Mouse (Mus musculus) heart, postnatal 36 days (tissue): ENCODE measurements at regions not wholly inside any gene's neighbourhood (a gene's known extent, or its start where the extent isn't known, plus 50 kb on each side); places are given as distances from the start of the nearest gene placed in this dataset.

Experiments used
- DNase-seq, 2 experiments: peaks; one replicate each; pipeline ENCODE4 v3.0.0; 2021 to 2022
- intact Hi-C: fragments of 180-260 bp; cut with DNase I; formaldehyde crosslinking; loops from one replicate; pipeline ENCODE4 v1.15.1; 2025

DNA sequence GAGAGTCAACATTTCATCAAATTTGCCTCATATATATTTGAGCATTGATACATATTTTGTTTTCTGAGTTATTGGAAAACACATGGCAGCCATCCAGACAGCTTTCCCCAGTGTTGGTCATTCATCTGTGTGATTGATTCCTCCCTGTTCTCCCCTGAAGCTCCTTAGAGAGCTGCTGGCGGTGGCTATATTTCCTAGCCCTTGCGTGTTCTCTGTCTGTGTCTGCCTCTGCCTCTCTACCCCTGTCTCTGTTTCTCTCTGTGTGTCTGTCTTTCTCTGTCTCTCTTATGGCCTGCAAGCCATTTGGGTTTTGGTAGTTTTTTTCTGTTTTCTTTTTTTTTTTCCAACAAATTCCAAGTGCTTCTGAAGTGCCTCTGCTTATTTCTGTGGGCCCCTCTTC lies 66.7 kb upstream of the Rbms1 start:
- no peak for DNase-seq
- intact Hi-C loops = no loop called here

DNA sequence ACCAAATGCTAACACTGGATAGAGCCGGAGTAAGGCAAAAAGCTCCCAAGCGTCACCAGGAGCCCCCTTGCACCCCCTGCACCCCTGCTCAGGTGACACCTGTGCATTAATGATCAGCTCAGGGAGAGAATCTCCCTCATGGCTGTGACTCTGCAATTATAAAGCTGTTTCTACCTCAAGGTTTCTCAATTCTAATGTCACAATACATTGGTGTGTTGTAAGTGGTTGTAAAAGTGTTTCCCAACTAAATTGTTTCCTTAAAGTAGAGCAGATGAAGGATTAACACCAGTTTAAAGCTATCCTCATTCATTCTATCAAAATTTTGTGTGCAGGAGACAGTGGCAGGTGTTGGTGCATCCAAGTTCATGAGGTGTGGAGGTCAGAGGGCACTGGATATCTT lies 65.6 kb upstream of the Rbms1 start:
- DNase-seq = no peak
- intact Hi-C loops = no loop called here

DNA sequence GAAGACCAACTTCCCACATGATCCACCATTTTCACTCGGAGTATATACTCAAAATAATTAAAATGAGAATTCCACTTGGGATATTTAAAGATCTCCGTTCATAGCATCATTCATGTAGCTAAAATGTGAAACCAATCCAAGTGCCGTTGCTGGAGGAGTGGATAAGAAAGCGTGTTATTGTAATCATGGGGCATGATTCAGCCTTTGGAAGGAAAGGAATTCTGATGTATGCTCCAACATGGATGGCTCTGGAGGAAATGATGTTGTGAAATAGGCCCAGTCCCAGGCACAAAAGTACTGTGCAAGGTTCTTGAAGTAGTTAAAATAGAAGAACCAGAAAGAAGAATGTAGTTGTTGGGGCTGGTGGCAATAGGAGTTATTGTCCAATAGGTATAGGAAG lies 64.7 kb upstream of the Rbms1 start:
- no peak for DNase-seq
- intact Hi-C loops = no loop called here

DNA sequence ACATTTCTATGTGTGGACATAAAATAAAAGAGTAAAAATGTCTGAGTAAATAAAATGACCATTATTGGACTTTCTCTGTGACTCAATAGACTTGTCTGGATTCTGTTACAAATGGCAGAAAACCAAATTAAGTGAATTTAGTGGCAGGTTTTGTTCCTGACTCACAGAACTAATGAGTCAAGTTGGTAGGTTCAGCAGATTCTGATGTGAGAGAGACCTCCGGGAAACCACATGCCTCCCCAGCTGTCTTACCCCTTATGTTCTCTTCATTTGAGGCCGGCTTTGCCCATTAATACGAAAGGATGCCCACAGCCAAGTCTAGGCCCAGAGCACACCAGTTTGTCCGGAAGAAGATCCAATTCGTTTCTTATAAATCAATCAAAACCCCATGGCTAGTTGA lies 59.4 kb upstream of the Rbms1 start:
- intact Hi-C loops = no loop called here
- DNase-seq = no peak

DNA sequence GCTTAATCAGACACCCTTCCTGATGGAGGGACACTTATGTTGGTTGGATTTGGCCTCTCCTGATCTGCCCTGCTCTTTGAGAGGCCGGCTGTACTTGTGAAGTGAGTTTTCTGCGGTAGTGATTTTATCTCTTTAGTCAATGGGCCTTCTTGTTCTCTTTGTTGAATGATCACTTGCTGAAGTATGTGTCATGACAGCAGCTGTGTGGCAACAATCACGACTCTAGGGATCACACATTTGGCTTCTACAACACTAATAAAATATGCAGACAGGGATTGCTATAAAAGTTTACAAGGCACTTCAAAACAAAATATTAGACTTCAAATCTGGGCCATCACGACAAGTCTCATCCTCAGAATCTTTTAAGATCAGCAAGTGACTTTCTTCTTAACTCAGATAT lies 57.8 kb upstream of the Rbms1 start:
- intact Hi-C loops = no loop called here
- DNase-seq = no peak

DNA sequence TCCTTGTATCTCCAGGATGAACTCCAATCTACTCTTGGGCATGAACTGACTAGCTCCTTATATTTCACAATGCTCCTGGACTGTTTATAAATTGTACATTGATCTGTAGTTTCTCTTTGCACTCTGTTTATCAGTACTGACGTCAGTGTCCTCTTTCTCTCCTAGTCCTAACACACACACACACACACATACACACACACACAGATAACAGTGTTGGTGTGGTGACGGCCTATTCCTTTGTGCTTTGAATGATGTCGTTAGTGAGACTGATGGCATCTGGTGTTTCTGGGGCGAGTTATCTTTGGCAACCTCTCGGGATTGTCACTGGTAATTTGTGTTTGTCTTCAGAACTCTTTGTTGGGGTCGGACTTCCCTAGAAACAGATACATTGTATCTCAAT lies 50.0 kb upstream of the Rbms1 start:
- intact Hi-C loops = no loop called here
- no peak for DNase-seq
